Mouse (Mus musculus) megakaryocyte, embryonic 14.5 days (primary cell): ENCODE data around the gene Map3k3. TPM values are rescaled to one million over a fixed set of nuclear protein-coding genes. Genes with fewer than 3 reads are reported as not detected.
"Not testable (repeated sequence)": the region's sequence is repeated elsewhere in the genome, so short reads cannot be mapped to it uniquely, and the experiment has no call there.

Experiments used
- H3K27me3 ChIP-seq: replicated peaks from 2 replicates; pipeline ENCODE3; 2012; ENCODE audit warnings: inconsistent platforms
- H3K36me3 ChIP-seq: replicated peaks from 2 replicates; pipeline ENCODE3; 2012; ENCODE audit warnings: low read length, inconsistent platforms, mixed read lengths
- H3K4me1 ChIP-seq: 2 replicates; pipeline ENCODE4 v1.6.1; 2012; ENCODE audit warnings: inconsistent platforms
- H3K4me3 ChIP-seq: replicated peaks from 2 replicates; pipeline ENCODE3; 2012; ENCODE audit warnings: moderate library complexity, mild to moderate bottlenecking, inconsistent platforms
- H3K9me3 ChIP-seq: 2 replicates; pipeline ENCODE4 v1.6.1; 2012; ENCODE audit warnings: inconsistent platforms
- FLI1 ChIP-seq: IDR thresholded peaks from 2 replicates; pipeline ENCODE4 v1.6.1; 2012; ENCODE audit warnings: low read length, inconsistent platforms, mixed read lengths
- GATA1 ChIP-seq: IDR thresholded peaks from 3 replicates; pipeline ENCODE4 v1.6.1; 2012; ENCODE audit warnings: mixed read lengths, low read length, inconsistent platforms, borderline replicate concordance
- polyA plus RNA-seq: library from polyadenylated mRNA; stranded (reverse); fragments of >175 nt; gene quantifications from 2 replicates; pipeline ENCODE4 v1.2.3, GENCODE M21; 2012; ENCODE audit warnings: low replicate concordance; ENCODE audit not compliant: insufficient read depth

Gene Map3k3
- polyA plus RNA-seq, 1 experiment: 1.5 TPM

GRCm38 (mm10) chr11:106054600-106054999, 29.8 kb upstream of the Map3k3 start:
- TF ChIP-seq GATA1 (no peak), FLI1 (no peak)
- Histone ChIP-seq H3K36me3 (peaks cover 97% of the 10 kb centered on the region), H3K4me3 (peak overlapping the region; percentile 12), H3K9me3 (no peaks in the 10 kb centered on the region), H3K27me3 (no peaks in the 10 kb centered on the region), H3K4me1 (peaks cover 54% of the 10 kb centered on the region)

- Histone ChIP-seq H3K36me3 (peaks cover 98% of the 10 kb centered on the region), H3K4me3 (no peak overlapping the region), H3K4me1 (peaks cover 58% of the 10 kb centered on the region), H3K9me3 (no peaks in the 10 kb centered on the region), H3K27me3 (no peaks in the 10 kb centered on the region)
- TF ChIP-seq FLI1 (no peak), GATA1 (no peak)
Measured at GRCm38 (mm10) chr11:106055341-106055740, 29.1 kb upstream of the Map3k3 start.

- peaks cover 67% of the 10 kb centered on the region for H3K4me1 ChIP-seq
- H3K36me3 ChIP-seq: peaks cover 84% of the 10 kb centered on the region
- peak overlapping the region; percentile 12 for H3K4me3 ChIP-seq
- no peaks in the 10 kb centered on the region for H3K27me3 ChIP-seq
- H3K9me3 ChIP-seq: no peaks in the 10 kb centered on the region
- TF ChIP-seq GATA1: no peak
- no peak for TF ChIP-seq FLI1
Measured at GRCm38 (mm10) chr11:106056819-106057491, 27.5 kb upstream of the Map3k3 start.

- Histone ChIP-seq H3K4me1 (peaks cover 59% of the 10 kb centered on the region), H3K4me3 (no peak overlapping the region), H3K36me3 (peaks cover 73% of the 10 kb centered on the region), H3K27me3 (no peaks in the 10 kb centered on the region), H3K9me3 (no peaks in the 10 kb centered on the region)
- TF ChIP-seq GATA1: no peak
- TF ChIP-seq FLI1: no peak
Measured at GRCm38 (mm10) chr11:106058020-106058419, 26.4 kb upstream of the Map3k3 start.

GRCm38 (mm10) chr11:106060549-106060948, 23.9 kb upstream of the Map3k3 start:
- H3K4me1 ChIP-seq: peaks cover 51% of the 10 kb centered on the region
- H3K9me3 ChIP-seq: no peaks in the 10 kb centered on the region
- H3K27me3 ChIP-seq: no peaks in the 10 kb centered on the region
- H3K4me3 ChIP-seq: no peak overlapping the region
- H3K36me3 ChIP-seq: peaks cover 50% of the 10 kb centered on the region
- TF ChIP-seq GATA1 (no peak), FLI1 (no peak)

- Histone ChIP-seq H3K4me3 (no peak overlapping the region), H3K36me3 (peaks cover 42% of the 10 kb centered on the region), H3K27me3 (no peaks in the 10 kb centered on the region), H3K4me1 (peaks cover 44% of the 10 kb centered on the region), H3K9me3 (no peaks in the 10 kb centered on the region)
- no peak for TF ChIP-seq FLI1
- TF ChIP-seq GATA1: no peak
Measured at GRCm38 (mm10) chr11:106061311-106061710, 23.1 kb upstream of the Map3k3 start.

- H3K9me3 ChIP-seq: no peaks in the 10 kb centered on the region
- H3K36me3 ChIP-seq: peaks cover 18% of the 10 kb centered on the region
- H3K4me3 ChIP-seq: no peak overlapping the region
- H3K27me3 ChIP-seq: no peaks in the 10 kb centered on the region
- peaks cover 37% of the 10 kb centered on the region for H3K4me1 ChIP-seq
- TF ChIP-seq GATA1 (no peak), FLI1 (no peak)
Measured at GRCm38 (mm10) chr11:106063756-106064155, 20.7 kb upstream of the Map3k3 start.

- peaks cover 10% of the 10 kb centered on the region for H3K36me3 ChIP-seq
- TF ChIP-seq GATA1: no peak
- no peak for TF ChIP-seq FLI1
- H3K4me3 ChIP-seq: peak overlapping the region; percentile 99
Measured at GRCm38 (mm10) chr11:106065073-106065922, 19.1 kb upstream of the Map3k3 start.

GRCm38 (mm10) chr11:106065923-106066571, 18.4 kb upstream of the Map3k3 start, which contains the start of gene Taco1:
Gene Taco1, plus strand, starts transcription at chr11:106066061.
- Histone ChIP-seq H3K4me3 (peak within 1 kb of the TSS; percentile 99), H3K4me1 (peaks cover 29% of the 10 kb centered on the region), H3K27me3 (no peaks in the 10 kb centered on the region), H3K36me3 (peaks cover 17% of the 10 kb centered on the region), H3K9me3 (no peaks in the 10 kb centered on the region)
- TF ChIP-seq FLI1: no peak
- no peak for TF ChIP-seq GATA1

More at GRCm38 (mm10) chr11:106065073-106065922, 19.1 kb upstream of the Map3k3 start:
- Histone ChIP-seq H3K9me3 (no peaks in the 10 kb centered on the region), H3K4me1 (peaks cover 33% of the 10 kb centered on the region), H3K27me3 (no peaks in the 10 kb centered on the region)

- H3K36me3 ChIP-seq: peaks cover 22% of the 10 kb centered on the region
- H3K9me3 ChIP-seq, H3K27me3 ChIP-seq: not testable (repeated sequence)
- peaks cover 24% of the 10 kb centered on the region for H3K4me1 ChIP-seq
- H3K4me3 ChIP-seq: peak overlapping the region; percentile 99
Measured at GRCm38 (mm10) chr11:106066616-106067015, 17.8 kb upstream of the Map3k3 start.
